Mouse (Mus musculus) activated CD4-positive, CD25-positive, alpha-beta regulatory T cell (primary cell): ENCODE measurements around the gene Esr1. TPM values are rescaled to one million over a fixed set of nuclear protein-coding genes. Genes with fewer than 3 reads are reported as not detected.

Source experiments
- polyA plus RNA-seq, 2 experiments: library from polyadenylated mRNA; unstranded; fragments of 100-300 nt; shearing (Covaris generic); gene quantifications; one replicate each; pipeline ENCODE4 v1.2.1; 2017

Gene Esr1
- 1 to 10 TPM in 1 of 2 experiments, under 1 TPM in 1; 0.63 to 1.5 TPM for polyA plus RNA-seq

GRCm38 (mm10) chr10:4611386-4612155 is at the start of gene Esr1:
Gene Esr1, plus strand, starts transcription at chr10:4611593.

Other genes with a start within 250 kb of the Esr1 start
- gene Zbtb2, start 223.5 kb upstream of the Esr1 start, polyA plus RNA-seq, result 10 to 100 TPM; 34.5 to 44.2 TPM
- gene Rmnd1, start 179.2 kb upstream of the Esr1 start, polyA plus RNA-seq, result 10 to 100 TPM; 39.3 to 50.4 TPM
- 10 to 100 TPM; 23.7 to 25.3 TPM for gene Armt1, start 179.1 kb upstream of the Esr1 start, polyA plus RNA-seq
- not detected for gene Ccdc170, start 129.1 kb upstream of the Esr1 start, polyA plus RNA-seq